Mouse (Mus musculus) hematopoietic stem cell, adult 5-6 weeks (primary cell): ENCODE results near the gene Ttc29. TPM values are rescaled to one million over a fixed set of nuclear protein-coding genes. Genes with fewer than 3 reads are reported as not detected.
A peak's percentile ranks its signal among the peaks of the same experiment; 100 is the strongest.

Source experiments
- ATAC-seq, 2 experiments: fragments of 125-278 bp in 1 of 2; replicated peaks in 1 of 2; 2 replicates each; pipeline ENCODE4 v1.8.0; 2016 to 2017; ENCODE audit warnings: inconsistent platforms in 2 of 2, mild to moderate bottlenecking in 2 of 2, moderate number of reproducible peaks in 2 of 2, low read depth in 1 of 2, moderate TSS enrichment in 1 of 2; ENCODE audit not compliant: low FRiP score in 2 of 2, poor library complexity in 2 of 2, severe bottlenecking in 2 of 2, insufficient read depth in 1 of 2, low TSS enrichment in 1 of 2
- total RNA-seq: library from RNA; stranded (forward); fragments of 172-1452, 232-1000 nt; gene quantifications from 2 replicates; pipeline ENCODE4 v1.2.3, GENCODE M21; 2017

Ttc29 gene
- not detected in 2 replicates for total RNA-seq

DNA sequence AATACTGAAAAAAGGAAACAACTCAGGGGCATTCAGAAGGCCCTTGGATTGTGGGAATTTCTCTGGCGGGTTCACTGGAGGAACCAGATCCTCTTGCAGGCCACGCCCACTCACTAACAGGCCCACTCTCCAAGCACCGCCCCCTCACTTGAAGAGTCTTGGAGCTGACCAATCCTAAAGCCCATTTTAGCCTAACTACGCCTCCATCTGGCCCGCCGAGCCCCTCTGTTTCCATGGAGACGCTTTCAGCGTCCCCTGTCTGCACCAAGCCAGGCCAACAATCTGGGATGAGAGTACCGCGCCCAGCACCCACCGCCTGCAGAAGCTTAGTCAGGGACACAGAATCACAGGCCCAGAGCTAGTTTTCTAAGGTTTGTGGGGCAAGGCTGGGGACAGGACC, at the start of gene Ttc29:
TSS of gene Ttc29 (plus strand) at position 224 of the 400 bp plus-strand sequence.
- no peak for ATAC-seq

DNA sequence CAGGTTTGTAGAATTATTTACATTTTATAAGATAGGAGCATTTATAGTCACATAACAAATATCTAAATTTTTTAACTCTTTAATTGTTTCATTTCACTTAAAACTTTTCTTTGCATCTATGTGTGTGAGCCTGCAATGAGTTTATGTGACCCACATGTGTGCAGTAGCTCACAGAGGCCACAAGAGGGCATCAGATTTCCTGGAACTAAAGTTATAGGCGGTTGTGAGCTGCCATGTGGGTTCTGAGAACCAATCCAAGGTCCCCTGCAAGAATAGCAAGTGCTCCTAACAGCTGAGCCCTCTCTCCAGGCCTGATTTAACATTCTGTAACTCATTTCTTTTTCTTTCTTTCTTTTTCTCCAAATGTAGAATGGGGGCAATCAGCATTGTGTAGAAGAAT, 41.7 kb upstream of the Ttc29 start:
- ATAC-seq: no peak

DNA sequence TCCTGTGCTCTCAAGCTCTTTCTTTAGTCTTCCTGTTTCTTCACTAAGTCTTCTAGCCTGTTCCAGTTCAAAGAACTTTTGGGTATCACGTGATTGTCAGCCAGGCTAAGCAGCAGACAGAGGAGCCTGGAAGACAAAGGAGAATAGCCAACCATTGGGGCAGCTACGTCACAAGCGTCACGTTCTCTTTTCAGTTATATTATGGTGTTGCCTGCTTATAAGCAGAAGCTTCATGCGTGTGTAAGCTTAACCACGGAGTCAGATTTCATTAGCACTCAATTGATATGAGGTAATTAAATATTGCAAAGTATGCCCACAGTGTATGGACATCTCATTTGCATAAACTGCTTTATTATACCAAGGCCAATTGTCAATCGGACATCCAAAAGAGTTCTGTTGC, 30.4 kb upstream of the Ttc29 start:
- ATAC-seq: no peak

DNA sequence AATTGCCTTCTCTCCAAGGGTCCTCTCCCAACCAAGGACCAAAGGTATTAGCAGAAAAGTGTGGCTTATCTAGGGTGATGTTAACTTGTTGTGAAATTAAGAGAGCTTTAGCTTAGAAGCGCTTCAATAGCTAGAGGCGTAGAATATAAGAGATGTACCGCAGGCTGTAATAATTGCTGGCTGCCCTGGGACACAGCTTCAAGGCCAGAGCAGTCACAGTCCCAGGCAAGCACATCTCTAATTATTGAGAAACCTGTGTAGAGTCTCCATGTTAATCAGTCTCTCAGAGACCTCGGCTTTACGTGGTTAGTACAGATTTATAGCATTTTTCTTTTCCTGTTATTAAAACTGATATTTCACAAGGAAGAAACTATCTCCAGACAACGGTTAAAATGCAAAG, 29.7 kb upstream of the Ttc29 start:
- ATAC-seq: no peak

DNA sequence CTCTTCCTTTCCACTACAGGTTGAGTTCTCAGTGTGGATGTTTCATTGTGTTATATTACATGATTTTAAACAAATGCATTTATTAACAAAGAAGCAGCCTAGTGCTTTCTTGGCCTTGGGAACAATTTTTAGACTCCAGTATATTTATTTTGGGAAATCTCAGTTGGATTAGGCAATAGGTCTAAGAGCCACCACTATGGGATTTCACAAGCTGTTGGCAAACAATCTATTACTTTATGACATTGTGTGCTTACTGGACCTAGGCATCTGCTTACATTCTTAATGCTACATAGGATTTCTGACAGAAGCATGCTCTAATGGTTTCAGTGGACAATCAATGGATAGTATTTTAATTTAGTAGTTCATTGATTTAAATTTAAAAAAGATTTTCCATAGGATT, 26.0 kb upstream of the Ttc29 start:
- ATAC-seq: no peak

DNA sequence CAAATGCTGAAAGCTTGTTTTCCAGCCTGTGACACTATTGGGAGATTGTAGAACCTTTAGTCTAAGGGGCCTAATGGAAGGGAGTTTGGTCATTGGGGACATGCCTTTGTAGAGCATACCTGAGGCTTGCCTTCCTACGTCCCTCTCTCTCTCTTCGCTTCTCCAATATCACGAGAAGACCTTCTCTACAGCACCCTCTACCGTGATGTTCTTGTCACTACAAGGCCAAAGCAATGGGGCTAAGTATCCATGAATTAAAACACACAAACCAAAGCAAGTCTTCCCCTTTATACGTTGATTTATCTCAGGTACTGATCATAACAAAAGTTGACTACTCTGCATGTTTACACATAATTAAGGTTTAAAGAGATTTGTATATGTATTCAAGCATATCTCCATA, 8.9 kb upstream of the Ttc29 start:
- ATAC-seq: peak; percentile 56 to 59; a peak in 2 of 4 replicates

DNA sequence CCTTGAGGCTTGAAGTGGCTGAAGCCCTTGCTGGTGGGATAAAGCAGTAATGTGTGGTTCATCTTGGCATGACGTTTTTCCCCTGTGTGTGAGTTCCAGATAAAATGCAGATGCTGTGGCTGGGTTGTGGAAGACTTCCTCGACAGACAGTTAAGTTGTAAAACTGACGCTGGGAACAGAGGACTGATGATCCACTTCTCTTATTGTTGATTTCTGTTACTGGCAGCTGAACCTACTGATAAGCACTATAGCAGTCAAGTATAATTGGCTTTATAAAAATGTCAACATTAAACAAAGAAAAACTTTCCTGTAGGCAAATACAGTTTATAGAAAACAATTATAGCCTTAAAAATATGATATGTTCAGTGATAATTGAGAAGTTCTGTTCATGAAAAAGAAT, 2.7 kb upstream of the Ttc29 start:
- no peak for ATAC-seq

DNA sequence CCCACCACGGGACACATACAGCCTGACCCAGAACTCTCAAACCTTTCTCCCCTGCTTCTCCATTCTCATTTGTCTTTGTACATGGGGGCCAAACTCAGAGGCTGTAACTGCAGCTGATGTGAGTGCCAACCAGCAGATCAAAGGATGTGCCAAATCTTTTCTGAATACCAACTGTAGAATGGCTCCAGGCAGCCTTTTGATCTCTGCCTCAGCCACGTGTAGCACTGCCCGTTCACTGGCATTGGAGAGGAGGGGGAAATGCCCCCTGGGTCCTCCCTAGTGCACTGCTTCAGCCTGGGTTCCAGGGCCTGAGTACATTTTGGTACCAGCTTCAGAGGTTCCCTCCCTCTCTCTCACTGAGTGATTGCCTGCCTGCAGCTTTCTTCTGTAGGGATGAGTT, 1.5 kb downstream of the Ttc29 start:
- ATAC-seq: no peak

DNA sequence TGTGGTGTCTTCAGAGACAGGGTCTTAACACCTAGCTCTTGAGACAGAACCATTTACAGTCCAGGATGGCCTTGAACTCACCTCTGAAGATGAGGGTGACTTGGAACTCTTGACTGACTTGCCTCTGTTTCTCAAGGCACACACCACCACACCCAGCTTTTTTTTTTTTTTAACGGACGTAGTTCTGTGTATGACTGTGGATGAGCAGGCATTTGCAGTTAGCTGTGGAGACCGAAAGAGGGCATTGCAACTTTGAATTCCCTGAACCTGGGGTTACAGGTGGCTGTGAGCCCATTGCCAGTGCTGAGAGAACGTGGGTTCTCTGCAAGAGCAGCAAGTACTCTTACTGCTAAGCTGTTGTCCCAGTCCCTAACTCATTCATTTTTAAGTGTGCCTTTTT, 13.0 kb downstream of the Ttc29 start:
- ATAC-seq: no peak

DNA sequence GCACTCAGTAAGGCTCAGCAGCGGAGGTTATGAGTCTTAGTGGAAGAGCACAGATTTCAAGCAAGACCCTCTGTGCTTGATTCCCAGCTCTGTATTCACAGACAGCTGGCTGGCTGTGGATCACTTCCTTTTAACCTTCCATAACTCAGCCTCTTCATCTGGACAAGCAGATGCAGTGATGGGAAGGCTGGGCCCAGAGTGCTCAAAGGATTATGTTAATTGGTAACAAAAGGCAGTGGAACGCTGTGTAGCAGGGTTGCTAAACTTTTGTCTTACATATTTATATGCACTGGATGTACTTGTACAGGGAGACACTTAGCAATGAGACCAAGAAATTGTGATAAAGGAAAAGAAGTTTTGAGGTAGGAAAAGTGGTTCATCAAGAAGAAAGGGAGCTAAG, 17.6 kb downstream of the Ttc29 start:
- ATAC-seq: no peak

DNA sequence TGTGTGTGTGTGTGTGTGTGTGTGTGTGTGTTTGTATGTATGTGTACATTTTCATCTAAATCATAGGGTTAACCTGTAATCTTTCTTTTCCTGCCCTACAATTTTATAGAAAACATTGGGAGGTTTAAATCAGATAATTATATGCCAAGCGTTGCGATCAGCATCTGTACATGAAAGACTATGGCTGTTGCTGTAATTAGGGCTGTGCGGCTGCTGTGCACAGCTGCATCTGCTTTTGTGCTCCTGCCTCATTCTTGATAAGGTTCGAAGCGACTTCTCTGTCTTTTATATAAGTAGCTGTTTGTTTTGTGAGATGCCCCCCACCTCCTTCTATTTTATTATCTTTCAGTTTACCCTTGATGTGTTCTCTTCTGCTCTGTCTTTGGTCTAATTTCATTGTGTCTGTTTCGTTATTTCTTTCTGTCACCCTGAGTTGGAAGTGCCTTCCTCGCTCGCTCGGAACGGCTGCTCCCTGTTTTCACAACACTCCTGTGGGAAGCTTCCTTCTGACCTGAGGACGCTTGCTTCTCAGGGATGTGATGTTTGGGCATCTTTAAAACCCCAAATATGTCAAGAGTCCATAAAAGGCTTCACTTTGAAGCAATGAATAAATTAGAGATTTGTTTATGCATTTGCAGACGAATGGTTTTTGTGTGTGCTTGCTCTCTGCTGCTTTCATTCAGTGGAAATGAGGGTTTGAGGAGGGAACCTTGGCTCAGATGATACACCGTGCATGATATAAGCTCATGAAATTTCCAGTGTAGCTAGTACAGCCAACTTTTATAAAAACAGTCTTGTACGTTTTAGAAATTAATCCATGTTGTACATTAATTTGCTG, 20.0 kb downstream of the Ttc29 start:
- ATAC-seq: no peak

DNA sequence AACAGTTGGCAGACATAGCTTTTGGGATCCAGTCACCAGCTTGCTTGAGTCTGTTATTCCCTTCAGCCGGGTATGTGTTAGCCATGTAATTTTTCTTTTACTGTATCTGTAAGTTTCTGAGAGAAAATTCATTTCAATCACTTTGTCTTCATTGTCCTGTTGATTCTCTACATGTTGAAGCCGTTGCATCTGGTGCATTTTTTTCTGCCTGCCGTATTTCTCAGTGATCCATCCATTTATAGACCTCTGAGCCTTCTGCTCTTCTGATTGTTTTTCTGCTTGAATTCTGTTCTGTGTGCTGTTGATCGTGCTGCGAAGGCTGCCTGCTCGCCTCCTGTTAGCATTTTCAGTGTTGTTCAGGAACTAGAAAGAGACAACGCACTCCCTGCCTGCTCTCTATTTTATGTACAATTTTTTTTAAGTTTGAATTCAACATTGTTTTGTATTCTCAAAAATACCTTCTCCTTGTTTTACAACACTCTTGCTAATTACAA, 20.7 kb downstream of the Ttc29 start:
- ATAC-seq: no peak

DNA sequence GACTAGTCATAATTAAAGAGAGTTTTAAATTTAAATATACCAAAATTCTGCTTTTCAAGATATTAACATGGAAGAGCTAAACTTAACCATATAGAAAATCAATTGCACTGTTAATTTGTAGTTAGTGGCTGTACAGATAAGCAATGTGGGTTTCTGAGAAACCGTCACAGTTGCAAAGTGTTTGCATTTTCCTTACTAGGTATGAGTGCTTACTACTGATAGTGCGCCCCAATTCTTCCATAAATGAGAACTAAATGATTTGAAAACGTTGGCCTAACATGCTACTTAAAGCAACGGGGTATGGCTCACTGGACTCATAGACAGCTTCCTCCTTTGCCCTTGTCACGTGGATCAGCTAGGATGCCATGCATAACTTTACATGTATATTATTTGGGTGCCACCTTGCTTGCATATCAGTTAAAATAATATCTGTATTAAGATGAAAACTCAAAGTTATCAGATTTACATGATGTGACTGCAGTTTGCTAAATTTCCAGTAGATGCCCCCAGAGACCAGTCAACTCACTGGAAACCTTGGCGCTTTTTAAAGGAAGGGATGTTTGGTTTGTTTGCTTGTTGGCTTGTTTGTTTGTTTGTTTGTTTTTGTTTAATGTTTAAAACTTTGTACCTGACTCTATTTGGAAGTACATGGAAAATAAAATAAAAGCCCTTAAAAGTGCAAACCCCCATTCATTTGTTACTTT, 25.0 kb downstream of the Ttc29 start:
- ATAC-seq: 0 out of 4 replicates have a peak, but pooled peaks of 1 of the 2 experiments have one; percentile 37

DNA sequence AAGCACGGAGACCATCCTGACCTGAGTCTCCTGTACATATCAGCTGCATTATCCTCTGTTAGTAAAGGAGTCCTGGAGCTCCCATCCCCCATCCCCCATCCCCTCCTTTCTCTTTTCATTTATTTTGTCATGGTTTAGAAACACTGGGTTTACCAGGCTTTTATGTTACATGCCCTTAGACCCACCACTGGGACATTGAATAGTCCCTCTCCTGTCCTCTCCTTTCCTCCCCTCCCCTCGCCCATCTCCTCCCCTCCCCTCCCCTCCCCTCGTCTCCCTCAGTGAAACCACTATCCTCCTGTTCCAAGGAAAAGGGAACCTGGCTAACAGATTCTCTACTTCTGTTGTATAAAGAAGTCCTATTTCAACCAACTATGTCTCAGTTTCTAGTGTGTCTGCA, 38.0 kb downstream of the Ttc29 start:
- no peak for ATAC-seq

DNA sequence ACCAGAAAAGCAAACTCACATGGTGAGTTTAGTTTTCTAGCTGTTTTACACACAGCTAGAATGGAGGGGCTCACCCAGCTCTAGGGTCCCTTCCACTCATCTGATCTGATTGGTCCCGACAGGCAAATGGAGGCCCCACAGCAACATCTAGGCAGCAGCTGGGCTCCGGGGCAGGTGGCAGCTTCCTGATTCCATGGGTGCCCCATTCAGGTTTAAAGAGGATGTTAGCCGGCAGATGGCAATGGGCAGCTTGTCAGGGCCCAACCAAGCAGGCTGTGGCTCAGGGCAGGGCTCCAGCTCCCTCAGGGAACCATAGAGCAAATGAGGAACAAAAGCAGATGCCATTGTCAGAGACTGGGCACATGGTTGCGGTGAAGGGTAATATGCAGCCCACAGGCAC, 41.3 kb downstream of the Ttc29 start:
- peak; percentile 99 to 100 for ATAC-seq

DNA sequence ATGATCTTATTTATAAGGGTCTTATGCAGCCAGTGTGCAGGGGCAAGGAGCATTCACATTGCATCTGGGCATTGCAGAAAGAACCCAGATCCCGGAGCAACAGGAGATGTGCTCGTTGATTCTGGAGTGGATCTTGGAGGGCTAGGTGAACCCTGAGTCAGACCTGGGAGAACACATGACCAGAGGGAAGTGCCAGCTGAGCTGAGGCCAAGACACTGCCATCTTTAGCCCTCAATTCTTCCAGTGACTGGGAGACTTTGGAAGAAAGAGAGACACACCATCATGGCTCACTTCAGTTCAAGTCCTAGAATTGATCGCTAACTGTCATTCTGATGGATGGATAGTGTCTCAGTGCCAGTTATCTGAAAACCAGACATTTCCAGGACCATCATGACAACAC, 41.9 kb downstream of the Ttc29 start:
- ATAC-seq: no peak

DNA sequence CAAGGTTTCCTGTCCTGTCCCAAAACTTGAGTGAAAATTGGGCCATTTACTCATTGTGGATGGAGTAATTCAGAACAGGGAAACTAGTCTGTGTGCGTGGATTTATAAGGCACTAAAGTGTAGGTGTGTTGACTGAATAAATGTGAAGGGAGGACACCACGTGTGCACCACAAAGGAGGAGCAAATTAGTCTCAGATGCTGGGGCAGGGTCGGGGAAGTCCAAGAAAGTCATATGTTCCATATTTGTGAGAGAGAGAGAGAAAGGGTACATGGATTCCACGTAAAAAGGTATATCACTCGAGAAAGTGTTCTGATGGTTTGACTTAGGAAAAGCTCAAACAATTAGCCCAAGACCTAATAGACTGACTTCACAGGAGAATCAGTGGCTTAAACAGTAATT, 52.4 kb downstream of the Ttc29 start:
- no peak for ATAC-seq

DNA sequence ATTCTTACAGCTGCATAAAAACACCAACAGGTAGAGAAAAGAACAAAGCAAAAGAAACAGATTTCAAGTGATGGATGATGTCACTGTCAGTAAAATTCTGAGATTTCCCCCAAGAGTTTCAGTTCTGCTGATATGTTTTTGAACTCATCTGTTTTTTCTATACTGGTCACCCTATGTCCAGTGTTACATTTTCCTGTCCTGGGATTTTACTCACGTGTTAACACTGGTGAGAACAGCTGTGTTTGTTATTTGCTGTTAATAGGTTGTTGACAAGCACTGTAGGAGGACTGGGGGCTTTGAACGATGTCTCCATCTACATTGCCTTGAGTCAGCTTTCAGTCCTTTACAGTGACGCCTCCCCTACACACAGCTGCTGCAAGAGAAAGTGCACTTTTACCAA, 53.1 kb downstream of the Ttc29 start:
- no peak for ATAC-seq
